Mouse (Mus musculus): Measurements from ENCODE around the gene Kcnq1. TPM values are rescaled to one million over a fixed set of nuclear protein-coding genes. Genes with fewer than 3 reads are reported as not detected.

The Kcnq1 gene
- polyA plus RNA-seq, 1 experiment: 0.01 TPM

GRCm38 (mm10) chr7:143473347-143474101 is 367.4 kb downstream of the Kcnq1 start, which contains the start of gene Slc22a18:
TSS of gene Slc22a18 (plus strand) at chr7:143473736.
- no peaks in the 10 kb centered on the region for H3K27me3 ChIP-seq (ENCODE audit: control insufficient read depth)
- 0 out of 2 replicates have a peak, but pooled peaks cover 3% of the 10 kb centered on the region for H3K4me1 ChIP-seq (ENCODE audit: control insufficient read depth)
- H3K4me3 ChIP-seq (replicated peaks): no peak within 1 kb of the TSS
- H3K9me3 ChIP-seq (ENCODE audit: control insufficient read depth, low read length): no peaks in the 10 kb centered on the region
- no peaks in the 10 kb centered on the region for H3K36me3 ChIP-seq (ENCODE audit: control insufficient read depth)
- no peak for TF ChIP-seq TAL1 (IDR thresholded peaks at IDR 0.05; ENCODE audit: low read length)
- TF ChIP-seq GATA1 (IDR thresholded peaks at IDR 0.05; ENCODE audit: low read length): no peak

- TF ChIP-seq GATA1 (IDR thresholded peaks at IDR 0.05; ENCODE audit: low read length) (no peak), TAL1 (IDR thresholded peaks at IDR 0.05; ENCODE audit: low read length) (no peak)
- 0 out of 2 replicates have a peak, but pooled peaks cover 3% of the 10 kb centered on the region for H3K27me3 ChIP-seq (ENCODE audit: control insufficient read depth)
- H3K36me3 ChIP-seq (ENCODE audit: control insufficient read depth): no peaks in the 10 kb centered on the region
- H3K4me3 ChIP-seq (replicated peaks): no peak overlapping the region
- no peaks in the 10 kb centered on the region for H3K4me1 ChIP-seq (ENCODE audit: control insufficient read depth)
- no peaks in the 10 kb centered on the region for H3K9me3 ChIP-seq (ENCODE audit: control insufficient read depth, low read length)
Measured at GRCm38 (mm10) chr7:143474811-143475210, 368.6 kb downstream of the Kcnq1 start.

- Histone ChIP-seq H3K27me3 (ENCODE audit: control insufficient read depth) (peaks cover 4% of the 10 kb centered on the region), H3K9me3 (ENCODE audit: control insufficient read depth, low read length) (no peaks in the 10 kb centered on the region), H3K4me3 (replicated peaks) (no peak overlapping the region), H3K36me3 (ENCODE audit: control insufficient read depth) (no peaks in the 10 kb centered on the region), H3K4me1 (ENCODE audit: control insufficient read depth) (no peaks in the 10 kb centered on the region)
- TF ChIP-seq TAL1 (IDR thresholded peaks at IDR 0.05; ENCODE audit: low read length) (no peak), GATA1 (IDR thresholded peaks at IDR 0.05; ENCODE audit: low read length) (no peak)
Measured at GRCm38 (mm10) chr7:143475876-143476275, 369.7 kb downstream of the Kcnq1 start.

Other genes with a start within 250 kb of the Kcnq1 start
- gene Th, start 175.2 kb upstream of the Kcnq1 start, polyA plus RNA-seq (2012): not detected in 2 replicates
- 0.05 TPM in 1 of 2 replicates, not detected in the other for gene Ascl2, start 137.1 kb upstream of the Kcnq1 start, polyA plus RNA-seq (2012)
- 14.9 and 17.8 TPM in 2 replicates for gene Tspan32, start 101.3 kb upstream of the Kcnq1 start, polyA plus RNA-seq (2012)
- gene Cd81, start 53.6 kb upstream of the Kcnq1 start, polyA plus RNA-seq (2012): 5.9 and 6.3 TPM in 2 replicates
- 19.7 and 23.4 TPM in 2 replicates for gene Tssc4, start 37.1 kb upstream of the Kcnq1 start, polyA plus RNA-seq (2012)
- 0.02 TPM in 1 of 2 replicates, not detected in the other for gene Trpm5, start 11.7 kb upstream of the Kcnq1 start, polyA plus RNA-seq (2012)